Mouse (Mus musculus): ENCODE measurements around the gene Mctp2.

DNA sequence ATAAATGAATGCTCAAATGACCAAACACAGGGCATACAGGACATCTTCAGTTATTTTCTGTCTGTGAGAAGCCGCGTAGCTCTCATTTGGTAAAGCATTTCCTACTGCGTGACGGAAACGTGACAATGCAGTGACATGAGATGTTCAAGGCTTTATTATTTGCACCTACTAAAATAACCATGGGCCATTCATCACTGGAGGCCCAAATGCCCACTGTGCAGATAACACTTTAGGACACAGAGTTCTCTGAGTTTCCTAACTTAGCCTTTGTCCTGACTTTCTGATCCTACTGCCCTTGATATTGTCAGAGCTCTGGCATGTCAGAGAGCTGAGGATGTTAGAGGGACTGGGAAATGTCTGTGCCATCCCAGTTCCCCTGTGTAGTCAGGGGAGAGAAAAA is 97.1 kb downstream of the Mctp2 start:
- TF ChIP-seq GATA1 (IDR thresholded peaks at IDR 0.05; ENCODE audit: borderline replicate concordance, low read length) (no peak), GATA2 (IDR thresholded peaks at IDR 0.05; ENCODE audit: borderline replicate concordance, low read depth, low read length) (no peak), CTCF (IDR thresholded peaks at IDR 0.05; ENCODE audit: low read depth, low read length) (no peak)

Measured in G1E (cell line).